Mouse (Mus musculus) erythroblast, adult 5-6 weeks (primary cell): Measurements from ENCODE around the gene Scd1. TPM values are rescaled to one million over a fixed set of nuclear protein-coding genes. Genes with fewer than 3 reads are reported as not detected.
"Not testable (repeated sequence)": the region's sequence is repeated elsewhere in the genome, so short reads cannot be mapped to it uniquely, and the experiment has no call there.

Source experiments
- ATAC-seq: replicated peaks from 2 replicates; pipeline ENCODE4 v1.8.0; 2016; ENCODE audit warnings: moderate number of reproducible peaks, mild to moderate bottlenecking, moderate TSS enrichment, inconsistent platforms; ENCODE audit not compliant: poor library complexity, low FRiP score, severe bottlenecking
- total RNA-seq, 2 experiments: library from RNA; stranded (forward) in 1 of 2; stranded (reverse) in 1 of 2; fragments of 150-400 nt in 1 of 2; fragments of 200-764, 138-1000 nt in 1 of 2; gene quantifications; 2 replicates each; pipeline versions ENCODE4 v1.2.3 to v1.2.4; 2015 to 2017; ENCODE audit warnings: low replicate concordance in 2 of 2

Scd1 gene
- total RNA-seq, 2 experiments from 2014 or later, result 11.2 to 11.3 TPM

DNA sequence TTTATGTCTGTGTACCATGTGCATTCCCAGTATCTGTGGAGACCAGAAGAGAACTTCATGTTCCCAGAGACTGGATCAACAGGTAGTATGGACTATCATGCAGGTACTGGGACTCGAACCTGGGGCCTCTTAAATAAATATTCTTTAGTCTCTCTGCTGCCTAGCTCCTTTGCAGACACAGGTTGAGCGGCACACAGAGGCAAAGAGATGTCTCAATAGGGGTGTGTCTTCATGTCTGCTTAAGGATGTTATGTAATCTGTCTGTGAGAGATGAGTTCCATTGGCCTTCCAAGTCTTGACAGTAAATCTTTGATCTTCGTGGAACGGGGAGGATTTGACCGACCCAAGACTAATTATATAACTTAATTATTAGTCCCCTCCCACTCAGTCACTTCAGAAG lies 37.4 kb downstream of the Scd1 start:
- ATAC-seq, result no peak

DNA sequence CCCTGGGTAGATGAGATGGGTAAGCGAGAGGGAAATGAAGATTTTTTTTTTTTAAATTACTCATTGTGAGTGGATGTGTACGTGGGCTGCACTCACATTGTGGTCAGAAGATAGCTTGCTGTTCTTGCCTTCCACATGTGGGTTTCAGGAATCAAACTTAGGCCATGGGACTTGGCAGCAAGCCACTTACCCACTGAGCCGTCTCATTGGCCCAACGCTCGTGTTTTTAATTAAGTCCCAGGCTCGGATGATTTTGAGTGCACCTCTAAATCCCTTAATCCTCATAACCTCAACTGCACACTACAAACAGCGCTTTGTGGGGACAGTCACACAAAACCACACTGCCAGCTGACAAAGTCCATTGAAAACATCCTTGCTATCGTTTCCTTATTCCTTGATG lies 38.3 kb downstream of the Scd1 start:
- no peak for ATAC-seq

DNA sequence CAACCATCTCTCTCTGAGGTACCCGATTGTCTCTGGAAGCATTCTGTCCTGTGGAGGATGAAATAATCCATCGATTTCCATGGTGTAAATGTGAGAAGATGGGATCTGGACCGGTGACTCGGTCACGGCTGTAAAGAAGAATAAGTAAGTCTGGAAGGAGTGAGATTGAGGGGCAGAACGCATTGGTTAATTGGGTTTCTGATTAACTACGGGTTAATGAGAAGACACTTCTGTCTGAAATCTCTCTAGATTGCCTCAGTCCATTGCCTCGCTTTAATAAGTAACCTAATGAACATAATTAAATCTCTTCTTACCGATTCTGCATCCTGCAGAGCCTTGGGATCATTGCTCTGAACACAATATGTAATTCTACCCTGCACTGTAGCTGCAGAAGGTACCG lies 40.6 kb downstream of the Scd1 start:
- ATAC-seq, result not testable (repeated sequence)

DNA sequence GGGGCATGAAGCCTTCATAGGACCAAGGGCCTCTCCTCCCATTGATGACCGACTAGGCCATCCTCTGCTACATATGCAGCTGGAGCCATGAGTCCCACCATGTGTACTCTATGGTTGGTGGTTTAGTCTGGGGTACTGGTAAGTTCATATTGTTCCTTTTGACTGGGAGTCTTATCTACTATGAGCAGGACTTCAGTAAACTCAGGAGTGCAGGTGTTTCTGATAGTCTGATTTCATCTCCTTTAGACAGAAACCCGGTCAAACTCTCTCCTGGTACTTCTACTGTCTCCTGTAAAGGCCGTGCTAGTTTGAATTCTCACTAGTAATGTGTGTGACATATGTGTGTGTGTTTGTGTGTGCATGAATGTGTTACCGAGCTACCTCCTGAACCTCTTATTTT lies 41.9 kb downstream of the Scd1 start:
- no peak for ATAC-seq

DNA sequence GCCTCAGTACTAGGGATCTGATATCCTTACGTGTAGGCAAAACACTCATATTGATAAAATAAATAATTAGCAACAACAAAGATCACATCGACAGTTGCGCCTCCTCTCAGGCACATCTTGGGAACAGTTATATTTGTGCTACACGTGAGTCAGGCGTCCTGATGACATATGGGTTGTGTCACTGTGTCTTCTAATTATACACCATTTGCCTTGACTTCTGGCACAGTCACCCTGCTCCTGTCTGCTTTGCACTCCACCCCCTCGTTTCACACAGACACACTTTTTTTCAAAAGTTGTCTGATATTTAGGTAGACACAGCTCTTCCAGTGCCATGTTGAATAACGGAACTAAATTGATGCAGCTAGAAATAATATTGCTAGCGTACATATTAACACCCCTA lies 43.6 kb downstream of the Scd1 start:
- no peak for ATAC-seq

DNA sequence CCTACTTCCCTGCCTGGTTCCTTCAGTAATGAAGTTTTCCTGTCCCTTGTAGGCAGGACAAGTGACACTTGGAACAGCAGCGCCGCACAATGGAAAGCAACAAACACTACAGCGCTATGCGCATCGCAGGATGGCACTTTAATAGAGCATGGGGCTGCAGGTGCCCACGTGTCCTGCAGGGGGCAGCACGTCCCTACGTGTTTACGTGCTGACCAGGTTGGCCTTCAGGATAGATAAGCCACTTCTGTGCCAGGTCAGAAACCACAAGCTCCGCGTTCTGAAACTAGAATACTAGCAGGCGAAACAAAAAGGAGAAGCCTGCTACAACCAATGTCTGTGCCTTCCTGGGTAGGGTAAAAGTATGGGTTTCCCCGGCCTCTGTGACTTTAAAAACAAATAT lies 44.1 kb downstream of the Scd1 start:
- peak; percentile 96 for ATAC-seq

DNA sequence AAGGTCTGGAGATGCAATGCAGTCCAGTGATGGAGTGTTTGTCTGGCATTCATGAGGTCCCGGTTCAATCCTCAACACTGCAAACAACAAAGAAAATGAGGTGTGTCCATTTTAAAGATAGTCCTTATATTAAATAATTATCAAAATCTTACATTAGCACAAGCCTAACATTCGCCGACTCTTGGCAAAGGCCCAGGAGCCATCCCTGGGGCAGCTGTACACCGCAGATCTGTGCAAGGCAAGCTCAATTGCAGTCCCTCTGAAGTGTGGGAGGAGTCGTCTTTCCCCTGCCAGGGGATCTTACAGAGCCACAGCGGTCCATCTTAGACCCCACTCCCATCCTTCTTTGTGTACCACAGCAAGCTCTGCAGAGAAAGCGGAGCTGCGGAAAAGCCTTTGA lies 49.0 kb downstream of the Scd1 start:
- ATAC-seq, result no peak

DNA sequence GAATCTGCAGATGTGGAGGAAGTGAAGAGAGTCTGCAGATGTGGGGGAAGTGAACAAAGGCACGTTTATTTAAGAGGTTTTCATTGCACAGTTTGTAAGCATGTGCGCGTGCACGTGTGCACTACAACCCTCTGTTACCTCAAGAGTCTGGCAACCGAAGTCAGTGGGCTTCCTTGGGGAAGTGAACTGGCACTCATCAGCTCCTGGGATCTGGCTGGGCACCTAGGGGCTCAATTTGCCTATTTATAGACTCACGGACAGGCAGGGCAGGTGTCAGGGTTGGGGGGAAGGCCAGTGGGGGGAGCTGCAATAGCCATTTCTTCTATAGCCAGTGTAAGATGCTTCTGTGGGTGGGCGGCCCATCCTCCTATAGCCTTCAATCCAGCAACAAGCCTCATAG lies 55.9 kb downstream of the Scd1 start:
- ATAC-seq, result no peak

DNA sequence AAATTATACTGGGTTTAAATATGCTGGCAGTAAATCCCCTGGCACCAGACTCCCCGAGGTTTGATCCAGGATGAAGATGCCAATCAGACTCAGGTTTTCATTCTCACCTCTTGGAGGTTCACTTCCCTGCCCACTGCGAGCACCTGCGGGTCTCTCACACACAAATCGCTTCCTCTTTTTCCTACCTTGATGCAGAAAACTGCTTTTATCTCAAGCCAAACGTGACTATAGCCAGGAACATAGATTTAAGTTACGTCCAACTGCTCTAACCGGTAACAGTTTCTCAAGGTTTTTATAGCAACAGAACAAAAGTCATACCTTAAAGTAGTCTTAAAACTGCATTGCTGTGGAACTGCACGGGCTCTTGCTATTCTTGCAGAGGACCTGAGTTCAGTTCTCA lies 58.0 kb downstream of the Scd1 start:
- no peak for ATAC-seq

Other genes starting within 250 kb of the Scd1 start
- gene Pkd2l1, start 215.4 kb downstream of the Scd1 start, total RNA-seq (2015; ENCODE audit: low replicate concordance), result not detected in 2 replicates
- not detected in 2 replicates for gene Pkd2l1, start 215.4 kb downstream of the Scd1 start, total RNA-seq (2017; ENCODE audit: low replicate concordance)
- gene Scd3, start 204.6 kb downstream of the Scd1 start, total RNA-seq (2015; ENCODE audit: low replicate concordance), result not detected in 2 replicates
- gene Scd3, start 204.6 kb downstream of the Scd1 start, total RNA-seq (2017; ENCODE audit: low replicate concordance), result not detected in 2 replicates
- 11.3 and 16.7 TPM in 2 replicates for gene Scd2, start 114.2 kb downstream of the Scd1 start, total RNA-seq (2015; ENCODE audit: low replicate concordance)
- gene Scd2, start 114.2 kb downstream of the Scd1 start, total RNA-seq (2017; ENCODE audit: low replicate concordance), result 17.3 and 20.9 TPM in 2 replicates
- 0.38 TPM in 1 of 2 replicates, not detected in the other for gene Scd4, start 74.8 kb downstream of the Scd1 start, total RNA-seq (2015; ENCODE audit: low replicate concordance)
- gene Scd4, start 74.8 kb downstream of the Scd1 start, total RNA-seq (2017; ENCODE audit: low replicate concordance), result not detected in 2 replicates
- not detected in 2 replicates for gene Wnt8b, start 85.6 kb upstream of the Scd1 start, total RNA-seq (2015; ENCODE audit: low replicate concordance)
- gene Wnt8b, start 85.6 kb upstream of the Scd1 start, total RNA-seq (2017; ENCODE audit: low replicate concordance), result not detected in 2 replicates
- 0.42 TPM in 1 of 2 replicates, not detected in the other for gene Sec31b, start 138.0 kb upstream of the Scd1 start, total RNA-seq (2015; ENCODE audit: low replicate concordance)
- 0.26 and 0.56 TPM in 2 replicates for gene Sec31b, start 138.0 kb upstream of the Scd1 start, total RNA-seq (2017; ENCODE audit: low replicate concordance)
- not detected in 2 replicates for gene Gm20538, start 145.0 kb upstream of the Scd1 start, total RNA-seq (2015; ENCODE audit: low replicate concordance)
- gene Gm20538, start 145.0 kb upstream of the Scd1 start, total RNA-seq (2017; ENCODE audit: low replicate concordance), result not detected in 2 replicates
- gene Ndufb8, start 147.6 kb upstream of the Scd1 start, total RNA-seq (2015; ENCODE audit: low replicate concordance), result 83.0 and 127 TPM in 2 replicates
- gene Ndufb8, start 147.6 kb upstream of the Scd1 start, total RNA-seq (2017; ENCODE audit: low replicate concordance), result 60.4 and 63.0 TPM in 2 replicates
- gene Hif1an, start 155.0 kb upstream of the Scd1 start, total RNA-seq (2015; ENCODE audit: low replicate concordance), result 2.1 TPM in 2 replicates
- 3.5 and 4.1 TPM in 2 replicates for gene Hif1an, start 155.0 kb upstream of the Scd1 start, total RNA-seq (2017; ENCODE audit: low replicate concordance)